Mouse (Mus musculus): ENCODE data around the gene Rnf186.
"Not testable (repeated sequence)": the region's sequence is repeated elsewhere in the genome, so short reads cannot be mapped to it uniquely, and the experiment has no call there.

Rnf186 gene

GRCm38 (mm10) chr4:138972139-138972826, 5.4 kb downstream of the Rnf186 start:
- DNase-seq, result peak; percentile 85 to 89

GRCm38 (mm10) chr4:138972827-138973718, 6.2 kb downstream of the Rnf186 start, which contains the start of gene Tmco4:
TSS of gene Tmco4 (plus strand) at chr4:138972888.
- DNase-seq, result peak; percentile 80 to 90

GRCm38 (mm10) chr4:138973719-138974115, 6.8 kb downstream of the Rnf186 start:
- no peak for DNase-seq

- not testable (repeated sequence) for DNase-seq
Observed at GRCm38 (mm10) chr4:138974540-138974939, 7.6 kb downstream of the Rnf186 start.

- peak in 1 of 2 experiments; percentile 49 for DNase-seq
Observed at GRCm38 (mm10) chr4:138975194-138975593, 8.3 kb downstream of the Rnf186 start.

- DNase-seq, result peak; percentile 81 to 90
Observed at GRCm38 (mm10) chr4:138976046-138976445, 9.1 kb downstream of the Rnf186 start.

GRCm38 (mm10) chr4:138980021-138980420, 13.1 kb downstream of the Rnf186 start:
- DNase-seq, result no peak

- DNase-seq, result peak in 1 of 2 experiments; percentile 64
Observed at GRCm38 (mm10) chr4:138980771-138981420, 14.0 kb downstream of the Rnf186 start.

- DNase-seq, result no peak
Observed at GRCm38 (mm10) chr4:138983422-138983821, 16.5 kb downstream of the Rnf186 start.

GRCm38 (mm10) chr4:138984744-138985143, 17.8 kb downstream of the Rnf186 start:
- no peak for DNase-seq

- DNase-seq, result no peak
Observed at GRCm38 (mm10) chr4:138986280-138986679, 19.4 kb downstream of the Rnf186 start.

- no peak for DNase-seq
Observed at GRCm38 (mm10) chr4:138994389-138994788, 27.5 kb downstream of the Rnf186 start.

- DNase-seq, result peak in 1 of 2 experiments; percentile 52
Observed at GRCm38 (mm10) chr4:138996410-138996809, 29.5 kb downstream of the Rnf186 start.

GRCm38 (mm10) chr4:138997121-138997520, 30.2 kb downstream of the Rnf186 start:
- no peak for DNase-seq

GRCm38 (mm10) chr4:138998611-138999010, 31.7 kb downstream of the Rnf186 start:
- DNase-seq, result no peak

- DNase-seq, result no peak
Observed at GRCm38 (mm10) chr4:139001026-139001425, 34.1 kb downstream of the Rnf186 start.

GRCm38 (mm10) chr4:139001433-139001832, 34.5 kb downstream of the Rnf186 start:
- DNase-seq, result peak in 1 of 2 experiments; percentile 69

GRCm38 (mm10) chr4:139004067-139004466, 37.2 kb downstream of the Rnf186 start:
- DNase-seq, result no peak

GRCm38 (mm10) chr4:139005214-139005613, 38.3 kb downstream of the Rnf186 start:
- DNase-seq, result no peak

- DNase-seq, result no peak
Observed at GRCm38 (mm10) chr4:139007353-139007752, 40.4 kb downstream of the Rnf186 start.

- peak in 1 of 2 experiments; percentile 17 for DNase-seq
Observed at GRCm38 (mm10) chr4:139007981-139008536, 41.1 kb downstream of the Rnf186 start.

GRCm38 (mm10) chr4:139011201-139011702, 44.3 kb downstream of the Rnf186 start:
- DNase-seq, result no peak

GRCm38 (mm10) chr4:139013281-139013680, 46.4 kb downstream of the Rnf186 start:
- DNase-seq, result peak in 1 of 2 experiments; percentile 16

All from kidney, postnatal 36 days (tissue).